Mouse (Mus musculus) layer of hippocampus, adult 9-11 months (tissue): ENCODE results near the gene Rbms3.

ENCODE experiments used
- DNase-seq: peaks from one replicate; pipeline ENCODE4 v3.0.0; 2022

The Rbms3 gene

DNA sequence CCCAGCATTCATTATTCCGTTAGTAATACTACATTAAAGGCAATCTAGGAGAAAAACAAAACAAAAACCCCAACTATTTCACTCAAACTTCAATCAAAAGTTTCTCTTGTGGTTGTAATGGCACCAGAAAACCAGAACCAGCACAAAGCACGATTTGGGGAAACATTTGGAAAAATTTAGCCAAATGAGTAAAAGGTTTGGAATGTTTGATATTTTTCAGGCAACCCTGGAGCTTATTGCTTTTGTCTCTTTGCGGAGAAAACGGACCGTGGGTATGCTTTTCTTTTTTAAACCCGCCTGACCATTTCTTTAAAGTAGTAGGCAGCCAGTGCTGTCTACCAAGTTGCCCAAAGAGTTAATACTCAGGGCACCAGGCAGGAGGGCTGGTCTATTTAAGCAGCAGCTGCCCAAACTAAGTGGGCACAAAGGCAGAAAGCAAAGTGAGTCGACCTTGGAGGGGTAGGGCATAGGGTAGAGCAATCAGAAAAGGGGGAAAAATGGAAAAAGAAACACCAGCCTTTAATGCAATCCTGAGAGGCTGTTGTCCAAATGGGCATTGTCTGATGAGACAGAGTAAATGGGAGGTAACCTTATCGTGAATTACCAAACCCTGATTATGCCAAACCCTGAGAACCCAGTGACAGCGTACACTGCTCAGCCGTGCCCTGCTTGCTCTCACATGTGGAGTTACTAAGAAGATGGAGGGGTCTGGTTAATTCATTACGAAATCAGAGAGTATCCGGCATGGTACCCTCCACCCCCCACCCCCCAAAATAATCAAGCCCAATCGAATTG lies 379.5 kb downstream of the Rbms3 start:
- DNase-seq = no peak

DNA sequence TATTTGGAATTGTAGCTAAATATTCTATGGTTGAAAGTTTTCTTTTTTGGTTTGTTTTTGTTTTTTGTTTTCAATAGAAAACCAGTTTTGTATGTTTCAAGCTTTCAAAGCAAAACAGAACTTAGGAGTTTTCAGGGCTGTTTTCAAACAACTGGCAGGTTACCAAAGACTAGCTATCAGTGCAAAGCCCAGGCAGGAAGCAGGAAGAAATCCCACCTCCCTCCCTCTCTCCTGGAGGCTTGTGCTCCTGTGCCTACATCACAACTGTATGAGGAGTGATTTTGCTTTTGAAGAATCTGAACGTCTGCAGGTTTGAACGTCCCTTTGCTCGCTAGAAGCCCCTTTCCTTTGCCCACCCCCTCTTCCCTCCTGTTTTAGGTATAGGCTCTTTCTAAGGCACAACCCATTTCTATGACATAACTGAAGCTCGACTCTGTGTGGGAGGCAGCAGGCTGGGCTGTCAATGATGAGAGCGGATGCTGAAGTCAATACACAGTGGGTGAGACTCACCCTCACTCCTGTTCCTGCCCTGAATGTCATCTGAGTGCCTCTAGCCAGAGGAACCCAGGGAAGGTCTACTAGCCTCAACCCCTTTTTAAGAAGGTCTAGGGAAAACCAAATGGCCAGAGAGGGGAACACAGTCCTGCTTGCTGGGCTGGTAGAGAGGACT lies 382.3 kb downstream of the Rbms3 start:
- DNase-seq = no peak

DNA sequence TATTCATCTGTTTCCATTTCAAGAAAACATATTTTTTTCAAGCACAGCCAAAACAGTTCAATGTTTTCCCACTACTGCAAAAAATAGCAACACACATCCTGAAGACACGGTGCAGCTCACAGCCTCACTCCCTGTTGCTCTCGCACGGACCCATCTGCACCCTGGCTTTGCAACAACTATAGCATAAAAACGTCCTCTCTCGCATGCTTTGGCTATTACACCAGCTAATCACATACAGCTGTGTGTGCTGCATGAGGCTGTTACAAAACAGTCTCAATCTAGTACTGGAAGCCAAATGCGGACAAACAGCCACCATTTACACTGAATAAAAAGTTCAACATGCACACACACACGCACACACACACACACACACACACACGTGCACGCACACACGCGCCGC lies 383.5 kb downstream of the Rbms3 start:
- DNase-seq = peak; percentile 2

DNA sequence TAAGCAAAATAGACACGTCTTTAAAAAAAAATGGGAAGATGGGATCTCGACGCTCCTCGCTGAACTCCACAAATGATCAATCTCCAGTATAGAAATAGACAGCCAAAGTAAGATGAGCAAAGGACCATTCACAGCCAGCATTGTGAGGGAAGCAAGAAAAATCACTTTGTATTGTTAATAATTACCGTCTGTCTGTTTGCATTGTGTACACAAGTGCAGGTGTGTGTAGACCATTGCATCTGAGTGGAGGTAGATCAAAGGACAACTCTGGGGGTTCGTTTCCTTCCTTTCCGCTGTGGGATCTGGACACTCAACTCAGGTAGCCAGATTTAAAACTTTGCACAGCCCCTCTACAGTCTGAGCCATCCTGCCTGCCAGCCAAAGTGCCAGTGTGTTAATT lies 386.3 kb downstream of the Rbms3 start:
- DNase-seq = no peak

DNA sequence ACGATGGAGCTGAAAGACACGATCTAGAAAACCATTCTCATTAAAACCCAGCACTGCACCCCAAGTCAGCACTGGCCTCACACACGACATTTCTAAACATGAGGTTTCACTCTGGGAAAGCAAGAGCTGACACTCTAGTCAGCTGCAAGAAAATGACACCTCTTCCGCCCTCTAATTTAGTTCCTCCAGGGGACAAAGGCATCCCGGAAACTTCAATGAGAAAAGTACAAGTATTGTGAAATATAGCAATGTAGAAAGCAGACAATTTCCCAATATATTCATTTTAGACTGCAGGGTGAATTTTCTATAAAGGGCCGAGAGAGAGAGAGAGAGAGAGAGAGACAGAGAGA lies 395.0 kb downstream of the Rbms3 start:
- DNase-seq = no peak

DNA sequence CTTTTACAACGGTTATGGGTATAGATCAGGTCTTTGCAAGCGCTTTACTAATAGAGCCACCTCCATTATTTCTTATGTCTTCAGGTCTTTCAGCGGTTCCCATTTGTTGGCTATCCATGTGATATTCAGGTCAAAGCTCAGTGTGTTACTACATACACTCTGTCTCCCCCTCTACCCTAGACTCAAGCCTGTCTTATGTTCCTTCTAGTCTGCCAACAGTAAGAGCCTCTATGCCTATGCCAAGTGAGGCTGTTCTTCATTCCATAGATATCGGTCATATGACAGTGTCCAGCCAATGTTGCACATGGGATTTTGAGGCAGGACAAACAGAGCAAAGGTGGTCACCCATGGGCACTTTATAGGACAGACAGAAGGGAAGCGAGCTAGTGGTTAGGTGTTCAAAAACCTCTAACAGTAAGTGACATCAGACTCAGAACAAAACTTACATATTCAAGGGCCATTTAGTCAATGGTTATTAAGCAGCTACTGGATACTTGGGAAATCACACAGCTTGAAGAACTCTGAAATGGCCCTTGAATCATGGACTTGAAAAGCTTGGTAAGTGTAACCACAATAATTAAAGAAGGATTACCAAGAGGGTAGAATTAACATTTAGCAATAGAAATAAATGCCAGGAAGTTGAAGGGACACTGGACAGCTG lies 395.5 kb downstream of the Rbms3 start:
- no peak for DNase-seq

DNA sequence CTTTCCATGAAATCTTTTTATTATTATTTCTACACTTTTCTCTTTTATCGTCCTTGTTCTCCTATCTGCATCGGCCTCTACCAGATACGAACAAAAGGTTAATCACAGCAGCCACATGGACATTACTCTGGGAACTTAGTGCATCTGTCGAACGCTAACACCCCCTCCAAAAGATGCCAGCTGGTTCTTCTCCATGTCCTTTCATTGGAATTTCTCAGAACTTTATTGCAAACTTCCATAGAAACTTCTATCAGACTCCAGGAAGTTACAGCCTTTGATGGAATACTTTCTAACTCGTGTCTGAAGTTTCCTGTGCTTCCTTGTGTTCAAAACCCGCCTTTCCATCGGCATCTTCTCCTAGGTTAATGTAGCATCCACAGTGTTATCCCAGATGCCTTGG lies 407.0 kb downstream of the Rbms3 start:
- no peak for DNase-seq

DNA sequence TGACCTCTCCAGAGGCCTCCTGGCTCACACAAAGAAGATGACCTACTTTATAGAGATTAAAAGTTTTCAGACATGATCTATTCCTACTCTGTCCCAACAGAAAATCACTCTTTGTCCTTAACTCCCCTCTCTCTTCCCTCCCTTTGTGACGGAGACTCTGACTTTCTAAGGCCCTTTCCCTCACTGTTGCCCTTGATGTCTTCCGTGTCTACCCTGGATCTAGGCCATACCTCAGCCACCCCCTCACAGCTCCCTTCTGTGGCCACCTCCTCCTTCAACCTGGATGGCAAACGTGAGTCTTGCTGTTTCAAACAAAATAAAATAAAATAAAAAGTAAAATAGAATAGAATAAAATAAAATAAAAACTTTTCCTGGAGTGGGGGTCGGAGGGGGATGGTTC lies 408.2 kb downstream of the Rbms3 start:
- no peak for DNase-seq

DNA sequence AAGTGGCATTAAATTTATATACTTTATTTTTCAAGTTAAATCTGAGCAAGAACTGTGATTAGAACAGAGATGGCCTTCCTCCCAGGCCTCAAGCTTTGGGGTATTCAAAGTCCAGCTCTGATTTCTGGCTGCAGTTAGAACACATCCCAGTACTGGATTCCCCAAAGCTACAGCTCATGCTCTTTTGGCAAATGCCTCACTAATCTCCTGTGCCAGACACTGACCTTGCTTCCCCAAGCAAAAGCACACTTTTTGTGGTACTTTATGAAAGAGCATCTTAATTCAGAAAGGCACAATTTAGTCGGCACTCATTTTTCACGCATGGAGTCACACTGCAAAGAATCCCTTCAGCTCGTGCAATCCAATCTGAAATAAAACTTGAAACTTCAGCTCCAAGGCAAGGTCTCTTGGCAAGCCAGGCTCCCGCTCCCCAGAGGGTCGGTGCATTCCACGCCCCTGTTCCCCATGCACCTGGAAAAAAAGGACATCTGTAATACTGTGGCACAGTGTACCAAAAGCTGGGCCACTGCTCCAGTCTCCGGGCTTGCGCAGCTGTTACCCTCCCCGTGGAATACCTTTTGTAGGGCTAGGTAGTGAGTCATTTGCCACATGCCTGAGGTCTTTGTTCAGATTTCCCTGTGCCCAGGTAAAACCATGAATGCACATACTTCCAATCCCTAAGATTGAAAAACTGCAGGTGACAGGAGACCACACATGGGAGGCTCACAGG lies 413.5 kb downstream of the Rbms3 start:
- DNase-seq = no peak

DNA sequence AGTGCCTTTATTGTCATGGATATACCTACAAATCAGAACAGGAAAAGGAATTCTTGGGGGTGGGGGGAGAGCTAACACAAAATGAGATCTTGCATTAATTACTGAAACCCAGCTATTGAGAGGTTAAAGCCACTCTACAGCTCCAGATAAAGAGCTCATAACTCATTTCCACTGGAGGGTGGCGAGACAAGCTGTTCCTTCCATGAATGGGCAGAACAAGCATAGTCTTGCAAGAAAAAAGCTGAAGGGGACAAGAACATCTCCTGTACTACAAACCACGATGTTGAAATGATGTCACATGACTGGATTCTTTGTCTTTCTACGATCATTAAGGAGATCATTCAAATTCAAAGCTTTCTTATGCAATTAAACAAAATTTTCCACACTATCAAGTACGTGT lies 417.7 kb downstream of the Rbms3 start:
- no peak for DNase-seq

DNA sequence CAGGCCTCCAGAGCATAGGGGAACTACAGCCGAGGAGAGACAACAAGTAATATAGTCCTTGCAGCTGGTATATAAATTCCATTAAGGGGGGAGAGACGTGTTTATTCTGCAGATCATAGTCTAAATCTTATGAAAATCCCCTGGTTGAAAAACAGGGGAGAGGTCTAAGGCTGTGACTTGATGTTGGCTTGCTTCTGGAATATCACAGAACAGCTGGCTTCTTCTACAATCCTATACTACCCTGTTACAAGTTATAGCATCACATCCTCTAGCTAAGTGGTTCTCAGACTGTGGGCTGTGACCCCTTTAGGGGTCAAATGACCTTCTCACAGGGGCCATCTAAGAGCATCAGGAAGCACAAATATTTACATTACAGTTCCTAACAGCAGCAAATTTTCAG lies 419.4 kb downstream of the Rbms3 start:
- no peak for DNase-seq

DNA sequence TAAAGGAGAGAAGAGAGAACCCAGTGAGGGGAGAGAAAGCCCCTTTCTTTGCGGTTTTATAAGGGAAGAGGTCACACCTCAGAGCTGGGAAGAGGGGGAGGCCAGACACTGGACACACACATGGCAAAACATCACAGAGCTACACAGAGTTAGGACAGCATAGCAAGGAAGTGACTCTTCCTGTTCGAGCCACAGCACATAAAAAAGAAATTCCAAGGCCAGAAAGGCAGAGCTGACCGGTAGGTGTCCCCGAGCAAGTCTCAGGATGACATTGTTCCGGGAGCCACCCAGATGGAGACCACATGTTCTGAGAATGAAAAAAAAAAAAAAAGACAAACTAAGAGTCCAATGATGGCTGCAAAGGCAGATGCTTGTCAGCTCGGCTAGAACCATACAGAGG lies 424.3 kb downstream of the Rbms3 start:
- no peak for DNase-seq

DNA sequence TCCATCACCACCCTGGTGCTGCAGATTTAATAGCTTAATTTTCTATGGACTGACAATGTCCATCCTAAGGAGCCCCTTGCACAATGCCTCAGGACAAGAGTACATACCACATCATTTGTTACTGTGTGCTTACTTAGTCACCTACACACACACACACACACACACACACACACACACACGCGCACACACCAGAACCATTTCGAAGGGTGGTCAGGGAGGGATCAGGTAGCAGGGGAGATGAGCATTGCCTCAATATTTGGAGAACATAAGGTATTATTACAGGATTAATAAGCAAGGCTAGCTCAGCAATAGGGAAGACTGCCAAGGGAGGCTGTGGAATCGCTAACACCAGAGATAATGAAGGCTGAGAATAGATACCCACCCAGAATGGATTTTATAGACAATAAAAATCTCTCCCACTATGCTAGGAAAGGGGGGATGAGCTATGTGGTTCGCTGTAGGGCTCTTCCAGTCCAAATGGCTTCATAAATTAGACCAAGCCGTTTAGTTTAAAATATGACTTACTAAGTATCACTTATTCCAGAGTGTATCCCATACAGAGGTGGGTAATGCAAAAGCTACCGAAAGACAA lies 429.6 kb downstream of the Rbms3 start:
- no peak for DNase-seq

DNA sequence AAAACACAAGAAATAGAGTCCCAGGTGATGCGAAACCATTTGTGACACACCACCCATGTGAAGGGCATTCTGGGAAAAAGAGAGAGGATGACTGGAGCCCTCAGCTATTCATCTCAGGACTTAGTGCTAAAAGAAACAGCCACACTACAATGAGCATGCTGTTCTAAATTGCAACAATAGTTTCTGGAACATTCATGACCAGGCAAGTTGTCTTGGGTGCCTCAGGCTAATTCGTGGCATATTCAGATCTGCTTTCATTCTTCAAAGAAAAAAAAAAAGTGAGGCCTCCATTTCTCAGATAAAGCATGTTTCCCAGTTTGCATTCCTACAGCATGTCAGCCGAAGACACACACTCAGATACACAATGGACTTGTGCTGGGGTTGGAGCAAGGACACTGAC lies 432.2 kb downstream of the Rbms3 start:
- no peak for DNase-seq

DNA sequence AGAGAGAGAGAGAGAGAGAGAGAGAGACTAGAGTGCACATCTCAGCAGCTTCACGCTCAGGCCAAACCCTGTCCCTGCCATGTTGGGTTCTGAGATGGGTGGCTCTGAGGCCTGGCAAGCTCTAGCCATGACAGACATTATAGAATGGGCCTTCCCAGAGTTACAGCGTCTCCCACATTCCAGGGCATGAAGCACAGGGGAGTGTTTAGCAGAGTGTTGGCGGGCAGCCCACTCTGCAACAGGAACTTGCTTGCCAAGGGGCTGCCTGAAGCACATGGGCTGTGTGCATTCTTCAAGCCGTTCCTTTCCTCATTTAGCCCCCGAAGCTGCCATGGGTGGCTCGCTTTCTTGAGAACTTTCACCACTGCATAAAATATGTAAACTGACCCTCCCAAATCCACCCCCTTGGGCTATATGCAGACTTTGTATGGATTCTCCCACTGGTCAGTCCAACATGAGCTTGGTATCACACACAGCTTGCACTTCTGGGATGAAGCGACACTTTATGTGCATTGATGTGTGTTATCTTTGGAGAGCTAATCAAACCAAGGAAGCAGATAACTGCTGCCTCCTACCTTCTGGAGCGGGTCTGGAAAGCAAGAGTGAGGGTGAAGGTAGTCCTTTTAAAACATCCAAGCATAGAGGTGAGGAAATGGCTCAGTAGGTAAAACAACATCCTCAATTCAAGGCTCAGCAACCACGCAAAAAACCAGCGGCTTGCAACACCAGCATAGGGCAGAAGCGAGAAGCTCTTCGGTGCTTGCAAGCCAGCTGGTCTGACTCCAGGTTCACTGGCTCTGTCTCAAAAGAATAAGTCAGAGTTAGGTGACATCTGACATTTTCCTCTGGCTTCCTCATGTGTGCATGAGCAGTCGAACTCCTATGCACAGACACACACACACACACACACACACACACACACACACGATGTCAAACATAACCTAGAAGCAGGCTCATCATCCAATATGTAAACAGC lies 436.9 kb downstream of the Rbms3 start:
- no peak for DNase-seq

DNA sequence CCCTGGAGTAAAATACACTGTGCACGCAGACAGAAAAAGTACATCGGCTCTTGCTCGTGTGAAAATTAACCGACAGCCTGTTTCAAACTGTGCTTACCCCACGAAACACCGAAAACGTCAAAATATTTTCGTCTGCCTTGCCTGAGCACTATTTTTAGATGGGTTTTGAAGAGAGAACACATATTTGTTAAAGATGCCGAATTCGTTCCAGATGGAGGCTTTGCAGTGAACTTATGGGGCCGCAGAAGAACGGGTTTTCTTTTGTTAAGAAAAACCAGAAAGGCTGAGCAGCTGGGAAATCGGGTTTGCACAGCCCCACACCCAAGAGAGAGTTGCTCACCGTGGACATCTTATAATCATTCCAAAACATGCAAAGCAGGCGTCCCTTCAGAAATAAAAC lies 437.6 kb downstream of the Rbms3 start:
- peak; percentile 45 for DNase-seq

DNA sequence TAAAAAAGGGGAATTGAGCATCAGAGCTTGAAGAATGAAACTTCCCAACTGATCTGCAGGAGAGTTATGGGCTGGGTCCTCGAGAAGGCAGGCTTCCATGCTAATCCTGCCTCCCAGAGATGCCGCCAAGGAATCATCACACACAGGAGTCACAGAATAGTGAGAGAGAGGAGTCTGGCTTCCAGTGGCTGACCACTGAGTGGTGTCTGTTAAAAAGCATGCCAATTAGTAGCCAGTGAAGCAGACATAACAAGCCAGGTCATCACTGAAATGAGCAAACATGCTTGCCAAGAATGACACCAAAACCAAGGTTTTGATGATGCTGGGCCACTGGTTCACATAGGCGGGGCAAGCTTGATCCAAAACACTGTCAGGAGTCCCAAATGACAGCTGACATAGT lies 441.3 kb downstream of the Rbms3 start:
- no peak for DNase-seq

DNA sequence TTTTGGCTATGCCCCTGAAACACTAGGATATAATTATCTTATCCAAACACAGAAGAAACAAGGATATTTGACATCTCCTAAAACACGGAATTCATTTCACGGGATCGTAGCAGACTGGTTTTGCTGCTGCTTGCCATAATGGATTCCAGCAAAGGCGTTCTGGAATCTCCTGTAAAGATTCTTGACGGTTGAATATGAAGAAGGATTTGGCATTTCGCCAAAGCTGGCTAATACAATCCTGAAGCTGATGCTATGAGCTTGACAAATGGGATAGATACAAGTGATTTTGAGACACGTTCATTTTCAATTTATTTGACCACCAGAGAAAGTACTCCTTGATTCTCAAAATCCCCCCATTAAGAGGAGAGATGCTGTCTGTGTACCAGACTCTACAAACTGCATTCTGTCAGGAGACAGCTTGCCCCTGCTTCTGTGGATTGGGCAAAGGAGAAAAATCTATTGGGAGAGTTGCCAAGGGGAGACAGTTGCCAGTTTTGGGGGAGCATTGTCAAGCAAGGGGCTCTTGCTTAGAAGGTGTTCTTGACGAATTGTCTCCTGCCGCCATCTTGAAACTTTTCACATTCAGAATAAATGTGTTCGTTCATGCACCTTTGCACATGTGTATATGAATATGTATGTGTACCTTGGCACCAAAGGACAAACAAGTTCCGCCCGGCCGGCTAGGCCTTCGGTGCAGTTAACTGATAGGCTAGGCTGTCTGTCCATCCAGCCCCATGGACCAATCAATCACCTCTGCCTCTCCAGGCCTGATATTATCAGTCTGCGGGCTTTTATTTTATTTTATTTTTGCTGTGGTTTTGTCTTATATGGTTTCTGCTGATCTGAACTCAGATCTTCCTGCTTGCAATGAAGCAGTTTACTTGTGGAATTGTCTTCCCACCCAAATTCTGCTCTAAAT lies 442.3 kb downstream of the Rbms3 start:
- no peak for DNase-seq

DNA sequence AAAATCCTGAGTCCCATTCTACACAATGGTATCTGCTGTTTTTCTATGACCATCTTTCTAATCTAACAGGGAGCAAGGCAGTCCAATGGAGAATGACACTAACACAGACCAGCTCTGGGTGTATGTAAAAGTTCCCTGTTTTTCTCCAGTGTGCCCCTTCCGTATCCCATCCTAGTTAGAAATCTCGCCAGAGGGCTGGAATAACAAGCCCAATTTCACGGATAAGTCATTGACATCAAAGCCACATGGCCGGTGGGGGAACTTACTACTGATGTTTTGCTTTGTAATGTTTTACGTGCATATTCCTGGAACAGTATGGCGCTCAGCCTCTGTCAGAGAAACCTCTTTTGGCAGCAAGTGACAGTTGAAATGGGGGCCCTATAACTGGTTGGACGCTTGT lies 449.1 kb downstream of the Rbms3 start:
- no peak for DNase-seq

DNA sequence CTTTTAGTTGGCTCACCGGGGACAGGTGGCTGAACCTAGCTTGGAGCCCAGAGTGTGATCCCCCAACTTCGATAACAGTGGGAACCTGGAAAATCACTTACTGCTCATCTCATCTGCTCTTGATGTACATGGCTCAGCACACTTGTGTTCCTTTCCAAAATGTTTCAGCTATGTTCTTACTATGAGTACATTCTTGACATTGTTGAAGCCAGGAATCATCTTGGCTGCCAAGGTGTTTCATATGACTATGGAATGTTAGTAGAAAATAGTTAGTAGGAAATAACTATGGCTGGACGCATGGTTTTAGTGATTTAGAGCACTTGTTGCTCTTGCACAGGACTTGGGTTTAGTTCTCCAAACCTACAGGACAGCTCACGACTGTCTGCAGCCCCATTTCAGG lies 451.3 kb downstream of the Rbms3 start:
- no peak for DNase-seq

DNA sequence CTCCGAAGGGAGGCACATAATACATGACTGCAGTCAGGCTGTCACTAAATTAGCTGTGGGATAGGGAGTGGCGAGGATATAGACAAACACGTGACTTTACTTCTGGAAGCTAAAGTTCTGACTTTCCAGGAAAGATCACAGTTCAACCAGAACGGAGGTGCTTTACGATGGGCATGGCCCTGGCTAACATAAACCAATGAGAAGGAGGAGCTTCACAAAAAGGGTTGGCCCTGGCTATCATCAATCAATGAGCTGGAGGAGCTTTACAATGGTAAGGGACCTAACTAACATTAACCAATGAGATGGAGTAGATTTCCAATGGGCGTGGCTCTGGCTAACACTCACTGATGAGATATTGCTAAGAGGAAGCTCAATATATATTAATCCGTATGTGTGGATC lies 457.2 kb downstream of the Rbms3 start:
- no peak for DNase-seq
